Mouse (Mus musculus) ES-E14 (cell line): ENCODE data around the gene Heca. TPM values are rescaled to one million over a fixed set of nuclear protein-coding genes. Genes with fewer than 3 reads are reported as not detected.

Experiments used
- DNase-seq: peaks from one replicate; pipeline ENCODE4 v3.0.0-alpha.2; 2013; ENCODE audit warnings: low read depth, low spot score
- H3K27ac ChIP-seq: 2 replicates; pipeline ENCODE4 v1.5.1; 2012; ENCODE audit warnings: low read depth, mild to moderate bottlenecking, low read length, moderate library complexity, mixed read lengths; ENCODE audit not compliant: poor library complexity, insufficient read depth, severe bottlenecking
- H3K36me3 ChIP-seq: 2 replicates; pipeline ENCODE4 v1.6.1; 2012; ENCODE audit warnings: mild to moderate bottlenecking, low read length, moderate library complexity, mixed read lengths; ENCODE audit not compliant: control insufficient read depth, poor library complexity, insufficient read depth, severe bottlenecking
- H3K4me1 ChIP-seq, 2 experiments: fragments of 150-350 bp in 1 of 2; sonication (generic) in 1 of 2; 2 replicates each; pipeline ENCODE4 v1.6.1; 2012; ENCODE audit warnings: low read length in 2 of 2, mild to moderate bottlenecking in 1 of 2, mixed read lengths in 1 of 2; ENCODE audit not compliant: control insufficient read depth in 2 of 2, insufficient read depth in 2 of 2, poor library complexity in 1 of 2
- H3K4me3 ChIP-seq, 2 experiments: fragments of 150-350 bp in 1 of 2; sonication (generic) in 1 of 2; 2 replicates each; pipeline ENCODE4 v1.5.1; 2012; ENCODE audit warnings: low read length in 2 of 2, low read depth in 1 of 2, mild to moderate bottlenecking in 1 of 2, mixed read lengths in 1 of 2; ENCODE audit not compliant: insufficient read depth in 1 of 2, poor library complexity in 1 of 2, severe bottlenecking in 1 of 2
- H3K9ac ChIP-seq: 2 replicates; pipeline ENCODE4 v1.6.1; 2012; ENCODE audit warnings: low read depth, mild to moderate bottlenecking, low read length, mixed read lengths; ENCODE audit not compliant: poor library complexity, insufficient read depth, severe bottlenecking
- H3K9me3 ChIP-seq: fragments of 150-350 bp; sonication (generic); 2 replicates; pipeline ENCODE4 v1.6.1; 2012; ENCODE audit warnings: low read depth, mild to moderate bottlenecking, low read length; ENCODE audit not compliant: control insufficient read depth, insufficient read depth
- CHD2 ChIP-seq: IDR thresholded peaks from 2 replicates; pipeline ENCODE4 v1.6.1; 2014; ENCODE audit warnings: mild to moderate bottlenecking, low read depth, low read length, inconsistent platforms
- HCFC1 ChIP-seq: IDR thresholded peaks from 2 replicates; pipeline ENCODE4 v1.6.1; 2012; ENCODE audit warnings: low read length, inconsistent platforms, borderline replicate concordance; ENCODE audit not compliant: insufficient read depth
- MAFK ChIP-seq: IDR thresholded peaks from 2 replicates; pipeline ENCODE4 v1.6.1; 2014; ENCODE audit warnings: mild to moderate bottlenecking, low read depth, low read length, inconsistent platforms; ENCODE audit not compliant: insufficient read depth
- ZC3H11A ChIP-seq: IDR thresholded peaks from 2 replicates; pipeline ENCODE4 v1.6.1; 2012; ENCODE audit warnings: low read depth, mild to moderate bottlenecking, inconsistent platforms, low read length, borderline replicate concordance
- ZNF384 ChIP-seq: IDR thresholded peaks from 2 replicates; pipeline ENCODE4 v1.6.1; 2012; ENCODE audit warnings: low read depth, low read length, inconsistent platforms
- in situ Hi-C, 2 experiments: fragments of 600-800 bp; cut with MboI; formaldehyde crosslinking; loops; one replicate each; pipeline ENCODE4 v1.15.1; 2025; ENCODE audit warnings: low sequenced_read_pairs in 2 of 2, inconsistent platforms in 1 of 2; ENCODE audit not compliant: unreplicated experiment in 2 of 2
- total RNA-seq: library from RNA; depleted of rRNA; stranded (reverse); fragments of 300-350 nt; gene quantifications from 2 replicates; pipeline ENCODE4 v1.2.3, GENCODE M21; 2012; rRNA removed

The Heca gene
- 11.5 and 20.1 TPM in 2 replicates for total RNA-seq

GRCm38 (mm10) chr10:17947960-17948730 is at the start of gene Heca:
Heca (minus strand) TSS chr10:17948067.
- peak; percentile 87 for DNase-seq
- in situ Hi-C loops = no loop called here
- Histone ChIP-seq H3K9ac (peak within 1 kb of the TSS; percentile 94), H3K36me3 (no peaks in the 10 kb centered on the region), H3K9me3 (no peaks in the 10 kb centered on the region), H3K4me3 (peak within 1 kb of the TSS; percentile 90 to 100), H3K27ac (no peak within 1 kb of the TSS), H3K4me1 (peaks cover 0 to 3% of the 10 kb centered on the region in 2 experiments; a peak in 2 of 4 replicates)
- TF ChIP-seq CHD2 (no peak), ZNF384 (no peak), HCFC1 (no peak), ZC3H11A (no peak), MAFK (no peak)

GRCm38 (mm10) chr10:17990576-17990975 is 42.7 kb upstream of the Heca start:
- H3K27ac ChIP-seq = no peak overlapping the region
- H3K4me3 ChIP-seq = no peak overlapping the region
- in situ Hi-C loops = no loop called here
- H3K9ac ChIP-seq = no peak overlapping the region
- H3K9me3 ChIP-seq = no peaks in the 10 kb centered on the region
- DNase-seq = no peak
- H3K4me1 ChIP-seq = no peaks in the 10 kb centered on the region
- TF ChIP-seq ZC3H11A = no peak
- TF ChIP-seq CHD2 = no peak
- TF ChIP-seq HCFC1 = no peak
- no peak for TF ChIP-seq MAFK
- no peak for TF ChIP-seq ZNF384
- H3K36me3 ChIP-seq = no peaks in the 10 kb centered on the region

- Histone ChIP-seq H3K36me3 (no peaks in the 10 kb centered on the region), H3K9me3 (no peaks in the 10 kb centered on the region), H3K9ac (no peak overlapping the region), H3K4me3 (no peak overlapping the region), H3K27ac (no peak overlapping the region), H3K4me1 (no peaks in the 10 kb centered on the region)
- no peak for DNase-seq
- TF ChIP-seq ZNF384 (no peak), MAFK (no peak), CHD2 (no peak), HCFC1 (no peak), ZC3H11A (no peak)
- in situ Hi-C loops = no loop called here
These were observed 41.3 kb upstream of the Heca start for GRCm38 (mm10) chr10:17989136-17989535.

GRCm38 (mm10) chr10:17987823-17988423 is 40.1 kb upstream of the Heca start:
- Histone ChIP-seq H3K4me3 (no peak overlapping the region), H3K9ac (no peak overlapping the region), H3K4me1 (no peaks in the 10 kb centered on the region), H3K36me3 (no peaks in the 10 kb centered on the region), H3K27ac (no peak overlapping the region), H3K9me3 (no peaks in the 10 kb centered on the region)
- in situ Hi-C loops = no loop called here
- TF ChIP-seq HCFC1 (no peak), ZC3H11A (no peak), ZNF384 (no peak), MAFK (no peak), CHD2 (no peak)
- DNase-seq = no peak
